Mouse (Mus musculus) megakaryocyte, embryonic 14.5 days (primary cell): Measurements from ENCODE around the gene 2310033P09Rik.
"Not testable (repeated sequence)": the region's sequence is repeated elsewhere in the genome, so short reads cannot be mapped to it uniquely, and the experiment has no call there.

Experiments
- FLI1 ChIP-seq: IDR thresholded peaks from 2 replicates; pipeline ENCODE4 v1.6.1; 2012; ENCODE audit warnings: low read length, inconsistent platforms, mixed read lengths
- GATA1 ChIP-seq: IDR thresholded peaks from 3 replicates; pipeline ENCODE4 v1.6.1; 2012; ENCODE audit warnings: mixed read lengths, low read length, inconsistent platforms, borderline replicate concordance

DNA sequence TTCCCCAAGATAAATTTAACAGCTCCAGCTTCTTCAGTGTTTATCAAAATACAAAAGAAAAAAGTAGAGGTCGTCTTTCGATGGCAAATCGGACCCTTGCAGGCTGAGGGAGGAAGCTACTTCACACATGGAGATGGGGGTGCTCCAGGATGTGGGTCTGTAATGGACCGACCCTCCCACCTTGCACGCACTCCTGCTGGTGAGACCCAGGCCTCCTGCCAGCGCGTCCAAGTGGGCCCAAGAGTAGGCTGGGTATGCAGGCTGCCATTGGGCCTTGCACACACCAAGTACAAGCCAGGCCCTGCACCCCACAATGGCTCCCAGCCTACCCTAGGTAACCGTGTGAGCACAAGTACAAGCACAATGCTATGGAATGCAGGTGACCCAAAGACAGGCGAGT lies 3.4 kb downstream of the 2310033P09Rik start:
- not testable (repeated sequence) for TF ChIP-seq GATA1, FLI1
